Mouse (Mus musculus) 3134 (cell line): ENCODE measurements around the gene Ccne1.
A peak's percentile ranks its signal among the peaks of the same experiment; 100 is the strongest.
"Not testable (repeated sequence)": the region's sequence is repeated elsewhere in the genome, so short reads cannot be mapped to it uniquely, and the experiment has no call there.

Experiments used
- DNase-seq: peaks from one replicate; pipeline ENCODE4 v3.0.0-alpha.2; 2011; ENCODE audit warnings: low spot score; ENCODE audit not compliant: insufficient read length; ENCODE audit errors: extremely low read depth

Gene Ccne1

GRCm38 (mm10) chr7:38107371-38108259 is at the start of gene Ccne1:
TSS of gene Ccne1 (minus strand) at chr7:38107534.
- DNase-seq: peak; percentile 90

- DNase-seq: no peak
Observed at GRCm38 (mm10) chr7:38155829-38156228, 48.5 kb upstream of the Ccne1 start.

- DNase-seq: no peak
Observed at GRCm38 (mm10) chr7:38152571-38152970, 45.2 kb upstream of the Ccne1 start.

GRCm38 (mm10) chr7:38151706-38152312 is 44.5 kb upstream of the Ccne1 start:
- no peak for DNase-seq

- DNase-seq: no peak
Observed at GRCm38 (mm10) chr7:38147477-38147876, 40.1 kb upstream of the Ccne1 start.

GRCm38 (mm10) chr7:38141747-38142545 is 34.6 kb upstream of the Ccne1 start:
- DNase-seq: peak; percentile 32

- DNase-seq: no peak
Observed at GRCm38 (mm10) chr7:38140324-38140723, 33.0 kb upstream of the Ccne1 start.

- DNase-seq: no peak
Observed at GRCm38 (mm10) chr7:38134471-38134870, 27.1 kb upstream of the Ccne1 start.

GRCm38 (mm10) chr7:38131186-38131585 is 23.9 kb upstream of the Ccne1 start:
- DNase-seq: no peak

GRCm38 (mm10) chr7:38129986-38130729 is 22.8 kb upstream of the Ccne1 start:
- DNase-seq: no peak

GRCm38 (mm10) chr7:38129491-38129890 is 22.2 kb upstream of the Ccne1 start:
- no peak for DNase-seq

- DNase-seq: peak; percentile 52
Observed at GRCm38 (mm10) chr7:38128256-38128655, 20.9 kb upstream of the Ccne1 start.

GRCm38 (mm10) chr7:38125565-38126159 is 18.3 kb upstream of the Ccne1 start:
- DNase-seq: no peak

GRCm38 (mm10) chr7:38124164-38124563 is 16.8 kb upstream of the Ccne1 start:
- not testable (repeated sequence) for DNase-seq

- no peak for DNase-seq
Observed at GRCm38 (mm10) chr7:38118594-38118993, 11.3 kb upstream of the Ccne1 start.

- DNase-seq: no peak
Observed at GRCm38 (mm10) chr7:38112451-38112850, 5.1 kb upstream of the Ccne1 start.

GRCm38 (mm10) chr7:38111996-38112395 is 4.7 kb upstream of the Ccne1 start:
- DNase-seq: peak; percentile 37

- no peak for DNase-seq
Observed at GRCm38 (mm10) chr7:38108260-38108632, 912 bp upstream of the Ccne1 start.

- peak; percentile 53 for DNase-seq
Observed at GRCm38 (mm10) chr7:38106711-38107311, 523 bp downstream of the Ccne1 start.

GRCm38 (mm10) chr7:38105379-38105778 is 2.0 kb downstream of the Ccne1 start:
- DNase-seq: no peak
